Mouse (Mus musculus) gonadal fat pad, adult 2 months (tissue): ENCODE results near the gene H2bfm. TPM values are rescaled to one million over a fixed set of nuclear protein-coding genes. Genes with fewer than 3 reads are reported as not detected.
"Not testable (repeated sequence)": the region's sequence is repeated elsewhere in the genome, so short reads cannot be mapped to it uniquely, and the experiment has no call there.

ENCODE experiments used
- DNase-seq: peaks from one replicate; pipeline ENCODE4 v3.0.0-alpha.2; 2012; ENCODE audit warnings: low read depth
- polyA plus RNA-seq: library from polyadenylated mRNA; depleted of rRNA; stranded (reverse); fragments of >200 nt; gene quantifications from 2 replicates; pipeline ENCODE4 v1.2.3, GENCODE M21; 2012; rRNA removed

The H2bfm gene
- not detected in 2 replicates for polyA plus RNA-seq

GRCm38 (mm10) chrX:136927031-136927430 lies at the start of gene H2bfm:
Gene H2bfm (plus strand): TSS chrX:136927325.
- DNase-seq: no peak

GRCm38 (mm10) chrX:136895757-136896156 lies 31.4 kb upstream of the H2bfm start:
- no peak for DNase-seq

GRCm38 (mm10) chrX:136904369-136904768 lies 22.8 kb upstream of the H2bfm start:
- no peak for DNase-seq

- DNase-seq: no peak
Observed at GRCm38 (mm10) chrX:136925863-136926262, 1.3 kb upstream of the H2bfm start.

- no peak for DNase-seq
Observed at GRCm38 (mm10) chrX:136937985-136938384, 10.9 kb downstream of the H2bfm start.

- DNase-seq: not testable (repeated sequence)
Observed at GRCm38 (mm10) chrX:136957583-136958279, 30.6 kb downstream of the H2bfm start.

GRCm38 (mm10) chrX:136958300-136958699 lies 31.2 kb downstream of the H2bfm start:
- DNase-seq: not testable (repeated sequence)

- no peak for DNase-seq
Observed at GRCm38 (mm10) chrX:136959688-136960087, 32.6 kb downstream of the H2bfm start.

GRCm38 (mm10) chrX:136975397-136975796 lies 48.3 kb downstream of the H2bfm start, which contains the start of gene Tmsb15b2:
Gene Tmsb15b2 (minus strand): TSS chrX:136975497.
- not testable (repeated sequence) for DNase-seq

GRCm38 (mm10) chrX:136976424-136977084 lies 49.4 kb downstream of the H2bfm start, which contains the start of the genes Tmsb15l and Tmsb15b1:
Gene Tmsb15l (minus strand): TSS chrX:136976869.
Gene Tmsb15b1 (minus strand): TSS chrX:136976874.
- no peak for DNase-seq

Other genes with a start within 250 kb of the H2bfm start
- gene Tceal1, start 219.3 kb upstream of the H2bfm start, polyA plus RNA-seq: 2.9 and 3.8 TPM in 2 replicates
- 176 and 232 TPM in 2 replicates for gene Morf4l2, start 183.6 kb upstream of the H2bfm start, polyA plus RNA-seq
- not detected in 2 replicates for gene Glra4, start 147.2 kb upstream of the H2bfm start, polyA plus RNA-seq
- 3.4 and 4.7 TPM in 2 replicates for gene Plp1, start 104.7 kb upstream of the H2bfm start, polyA plus RNA-seq
- gene Rab9b, start 58.6 kb upstream of the H2bfm start, polyA plus RNA-seq: 0.08 and 0.27 TPM in 2 replicates
- not detected in 2 replicates for gene Tmsb15b2, start 48.2 kb downstream of the H2bfm start, polyA plus RNA-seq
- gene Tmsb15l, start 49.5 kb downstream of the H2bfm start, polyA plus RNA-seq: 0.58 and 0.79 TPM in 2 replicates
- gene Tmsb15b1, start 49.5 kb downstream of the H2bfm start, polyA plus RNA-seq: 1.8 and 2.7 TPM in 2 replicates
- gene Zcchc18, start 65.8 kb downstream of the H2bfm start, polyA plus RNA-seq: 1.3 and 2.4 TPM in 2 replicates
- 3.8 and 5.6 TPM in 2 replicates for gene Slc25a53, start 111.0 kb downstream of the H2bfm start, polyA plus RNA-seq
- gene Fam199x, start 122.3 kb downstream of the H2bfm start, polyA plus RNA-seq: 1.3 and 1.7 TPM in 2 replicates
- 0.09 TPM in 1 of 2 replicates, not detected in the other for gene Esx1, start 194.8 kb downstream of the H2bfm start, polyA plus RNA-seq